Mouse (Mus musculus) kidney, adult 2 months (tissue): ENCODE measurements around the gene Mrps36. TPM values are rescaled to one million over a fixed set of nuclear protein-coding genes. Genes with fewer than 3 reads are reported as not detected.
"Not testable (repeated sequence)": the region's sequence is repeated elsewhere in the genome, so short reads cannot be mapped to it uniquely, and the experiment has no call there.

Experiments
- DNase-seq: peaks from one replicate; pipeline ENCODE4 v3.0.0; 2021
- H3K27ac ChIP-seq: fragments of 200-500 bp; 2 replicates; pipeline ENCODE4 v1.5.1; 2012; ENCODE audit warnings: low read depth, low read length, control low read depth, inconsistent platforms; ENCODE audit not compliant: insufficient read depth
- H3K27me3 ChIP-seq: fragments of 200-500 bp; replicated peaks from 2 replicates; pipeline ENCODE4 v1.6.1; 2012; ENCODE audit warnings: mild to moderate bottlenecking, moderate library complexity, low read length, inconsistent platforms; ENCODE audit not compliant: control insufficient read depth, insufficient read depth
- H3K36me3 ChIP-seq: fragments of 200-500 bp; 2 replicates; pipeline ENCODE4 v1.6.1; 2012; ENCODE audit warnings: mild to moderate bottlenecking, moderate library complexity, low read length, inconsistent platforms; ENCODE audit not compliant: control insufficient read depth, insufficient read depth
- H3K4me1 ChIP-seq: fragments of 200-500 bp; 2 replicates; pipeline ENCODE4 v1.6.1; 2011; ENCODE audit warnings: low read length; ENCODE audit not compliant: control insufficient read depth, insufficient read depth
- H3K4me3 ChIP-seq: fragments of 200-500 bp; 2 replicates; pipeline ENCODE4 v1.5.1; 2011; ENCODE audit warnings: mild to moderate bottlenecking, low read depth, low read length, control low read depth; ENCODE audit not compliant: insufficient read depth
- CTCF ChIP-seq: fragments of 200-500 bp; conservative IDR thresholded peaks from 2 replicates; pipeline ENCODE4 v1.5.1; 2011; ENCODE audit warnings: low read depth, mild to moderate bottlenecking, control low read depth, low read length, moderate library complexity, mixed read lengths; ENCODE audit not compliant: insufficient read depth, insufficient read length
- POLR2A ChIP-seq: fragments of 200-500 bp; IDR thresholded peaks from one replicate; pipeline ENCODE4 v1.6.1; 2011; ENCODE audit warnings: low read depth, low read length, control low read depth
- WGBS: fragments of 180-500 bp; shearing (Covaris S2); methylation state at CpG from one replicate; pipeline ENCODE4 v1.1.7; 2018; 5-methylcytosine and 5-hydroxymethylcytosine counted together
- polyA plus RNA-seq: library from polyadenylated mRNA; depleted of rRNA; stranded (reverse); fragments of >200 nt; gene quantifications from 2 replicates; pipeline ENCODE4 v1.2.3, GENCODE M21; 2012; rRNA removed

Gene Mrps36
- 105 and 131 TPM in 2 replicates for polyA plus RNA-seq

DNA sequence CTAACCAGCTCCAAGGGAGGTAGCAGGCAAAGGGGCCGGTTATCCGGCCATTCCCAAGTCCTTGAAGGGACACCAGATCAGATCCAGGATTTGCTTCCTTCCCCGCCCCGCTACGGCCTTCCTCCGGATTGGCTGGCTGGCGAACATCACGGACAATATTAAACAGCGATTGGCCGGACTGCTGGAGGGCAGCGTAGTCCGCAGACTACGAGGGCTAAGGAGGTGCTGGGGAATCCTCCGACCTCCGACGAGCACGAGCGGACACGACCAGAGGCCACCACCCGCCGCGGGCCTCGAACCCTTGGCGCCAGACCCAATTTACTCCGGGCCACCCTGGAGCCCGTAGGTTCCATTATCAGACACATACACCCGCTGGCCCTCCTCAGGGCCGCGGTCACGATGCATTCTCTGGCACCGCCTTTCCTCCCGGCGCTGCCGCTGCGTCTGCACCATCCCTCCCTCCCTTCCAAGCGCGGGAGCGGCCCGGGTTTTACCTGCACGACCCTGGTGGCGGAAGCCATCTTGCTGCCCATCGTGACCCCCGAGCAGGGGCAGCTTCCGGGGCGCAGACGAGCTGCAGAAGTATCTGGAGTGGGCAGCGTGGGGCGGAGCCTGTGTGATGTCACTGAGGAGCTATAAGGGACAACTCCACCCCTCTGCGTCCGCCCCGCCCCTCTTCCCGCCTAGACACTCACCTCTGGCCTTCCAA, at the start of gene Mrps36:
Gene Mrps36, minus strand, starts transcription at position 624 of the 709 bp plus-strand sequence.
- H3K36me3 ChIP-seq: no peaks in the 10 kb centered on the region

DNA sequence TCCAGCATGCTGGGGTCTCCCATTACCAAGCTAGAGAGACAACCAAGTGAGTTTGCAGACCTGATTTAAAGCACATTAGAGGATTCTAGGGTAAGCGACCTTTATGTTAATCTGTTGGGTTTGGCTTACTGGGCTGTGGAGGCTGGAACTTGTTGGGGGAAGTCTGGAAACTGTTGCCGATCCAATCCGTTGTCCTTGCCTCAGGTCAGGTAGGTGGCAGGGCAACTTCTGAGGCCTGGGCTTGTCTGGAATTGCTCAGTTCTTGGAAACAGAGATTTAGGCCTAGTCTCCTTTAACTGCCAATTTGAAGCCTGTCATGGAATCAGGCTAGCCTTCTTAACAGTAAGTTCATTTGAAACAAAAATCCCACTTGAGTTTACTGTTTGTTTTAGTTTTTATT, 44.6 kb upstream of the Mrps36 start:
- no peaks in the 10 kb centered on the region for H3K4me1 ChIP-seq
- H3K27ac ChIP-seq: no peak overlapping the region
- WGBS: 81% methylated on average over 3 of the region's 3 CpGs
- no peaks in the 10 kb centered on the region for H3K36me3 ChIP-seq
- no peaks in the 10 kb centered on the region for H3K27me3 ChIP-seq
- H3K4me3 ChIP-seq: no peak overlapping the region
- no peak for TF ChIP-seq POLR2A
- TF ChIP-seq CTCF: no peak
- peak; percentile 25 for DNase-seq

More for the DNA sequence above, at the start of gene Mrps36:
- TF ChIP-seq POLR2A: peak; percentile 82
- TF ChIP-seq CTCF: no peak
- peak within 1 kb of the TSS; percentile 98 for H3K4me3 ChIP-seq
- peaks cover 13% of the 10 kb centered on the region for H3K4me1 ChIP-seq
- H3K27me3 ChIP-seq: no peaks in the 10 kb centered on the region
- DNase-seq: peak; percentile 98
- WGBS: under 1% methylated on average over 52 of the region's 52 CpGs
- H3K27ac ChIP-seq: peak within 1 kb of the TSS; percentile 98

DNA sequence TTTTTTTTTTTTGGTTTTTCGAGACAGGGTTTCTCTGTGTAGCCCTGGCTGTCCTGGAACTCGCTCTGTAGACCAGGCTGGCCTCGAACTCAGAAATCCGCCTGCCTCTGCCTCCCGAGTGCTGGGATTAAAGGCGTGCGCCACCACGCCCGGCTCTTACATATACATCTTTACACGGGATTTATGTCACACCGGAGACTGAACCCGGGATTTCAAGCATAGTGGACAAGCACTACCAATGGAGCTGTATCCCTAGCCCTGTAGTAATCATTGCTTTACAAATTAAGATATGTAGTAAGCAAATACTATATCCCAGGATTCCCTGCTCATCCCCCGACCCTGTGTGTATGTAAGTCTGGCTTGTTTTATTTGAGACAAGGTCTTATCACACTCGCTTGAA, 43.6 kb upstream of the Mrps36 start:
- WGBS: 97% methylated on average over 12 of the region's 14 CpGs
- not testable (repeated sequence) for H3K27ac ChIP-seq

DNA sequence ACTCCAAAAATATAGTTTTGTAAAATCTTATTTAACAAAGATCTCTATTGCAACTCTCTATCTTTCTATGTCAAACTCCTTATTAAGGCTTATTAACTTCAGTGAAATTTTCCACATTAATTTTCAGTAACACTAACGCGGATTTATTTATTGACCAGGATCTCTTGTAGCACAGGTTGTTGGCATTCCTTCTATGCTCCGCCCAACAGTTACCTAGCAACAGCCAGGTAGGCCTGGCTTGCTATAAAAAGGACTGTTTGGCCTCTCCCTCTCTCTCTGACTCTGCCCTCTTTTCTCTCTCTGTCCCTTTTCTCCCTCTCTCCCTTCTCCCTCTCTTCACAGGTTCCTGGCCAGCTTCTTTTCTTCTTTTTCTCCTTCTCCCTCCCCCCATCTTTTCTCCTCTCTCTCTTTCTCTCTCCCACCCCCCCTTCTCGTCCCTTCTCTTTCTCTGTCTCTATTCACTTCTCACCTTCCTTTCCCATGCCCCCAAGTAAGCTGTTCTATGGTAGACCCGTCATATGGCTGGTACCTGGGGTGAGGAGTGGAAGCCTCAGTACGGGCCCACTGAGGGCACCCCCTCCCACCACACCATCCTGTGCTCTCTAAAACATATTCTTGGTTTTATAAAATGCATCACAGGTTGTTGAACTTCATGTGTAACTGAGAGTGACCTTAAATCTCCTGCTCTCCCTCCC, 43.0 kb upstream of the Mrps36 start:
- TF ChIP-seq CTCF (no peak), POLR2A (no peak)
- DNase-seq: peak; percentile 74
- Histone ChIP-seq H3K36me3 (no peaks in the 10 kb centered on the region), H3K4me1 (no peaks in the 10 kb centered on the region), H3K27ac (peak overlapping the region; percentile 67), H3K27me3 (no peaks in the 10 kb centered on the region), H3K4me3 (no peak overlapping the region)
- WGBS: 64% methylated on average over 6 of the region's 6 CpGs

More for the DNA sequence above, 43.6 kb upstream of the Mrps36 start:
- not testable (repeated sequence) for H3K27me3 ChIP-seq, DNase-seq, H3K4me1 ChIP-seq, H3K4me3 ChIP-seq, H3K36me3 ChIP-seq

DNA sequence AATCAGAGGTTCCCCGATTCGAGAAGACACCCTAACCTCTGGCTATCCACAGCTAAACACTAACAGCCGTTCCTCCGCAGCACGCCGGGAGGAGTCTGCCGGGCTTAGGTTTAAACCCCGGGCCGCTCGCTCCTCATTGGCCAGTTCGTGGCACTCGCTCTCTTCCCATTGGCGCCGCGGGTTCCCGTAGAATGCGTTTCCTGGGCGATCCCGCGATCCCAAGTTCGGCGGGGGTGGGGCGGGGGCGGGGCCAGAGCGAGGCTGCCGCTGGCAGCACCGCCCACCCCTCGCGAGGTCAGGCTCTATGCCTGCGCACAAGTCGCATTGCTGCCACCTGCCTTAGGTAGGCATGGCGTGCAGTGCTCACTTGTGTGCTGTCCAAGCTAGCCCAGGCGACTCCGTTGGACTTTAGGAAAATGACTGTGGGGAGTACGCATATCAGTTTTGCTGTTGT, 42.0 kb upstream of the Mrps36 start, which contains the start of gene Ccnb1:
Gene Ccnb1, minus strand, starts transcription at position 157 of the 454 bp plus-strand sequence.
- no peak for TF ChIP-seq POLR2A
- TF ChIP-seq CTCF: peak; percentile 62
- H3K27me3 ChIP-seq: no peaks in the 10 kb centered on the region
- H3K4me1 ChIP-seq: no peaks in the 10 kb centered on the region
- H3K36me3 ChIP-seq: no peaks in the 10 kb centered on the region
- DNase-seq: peak; percentile 96
- H3K4me3 ChIP-seq: peak within 1 kb of the TSS; percentile 44
- WGBS: under 1% methylated on average over 35 of the region's 35 CpGs
- H3K27ac ChIP-seq: no peak within 1 kb of the TSS

DNA sequence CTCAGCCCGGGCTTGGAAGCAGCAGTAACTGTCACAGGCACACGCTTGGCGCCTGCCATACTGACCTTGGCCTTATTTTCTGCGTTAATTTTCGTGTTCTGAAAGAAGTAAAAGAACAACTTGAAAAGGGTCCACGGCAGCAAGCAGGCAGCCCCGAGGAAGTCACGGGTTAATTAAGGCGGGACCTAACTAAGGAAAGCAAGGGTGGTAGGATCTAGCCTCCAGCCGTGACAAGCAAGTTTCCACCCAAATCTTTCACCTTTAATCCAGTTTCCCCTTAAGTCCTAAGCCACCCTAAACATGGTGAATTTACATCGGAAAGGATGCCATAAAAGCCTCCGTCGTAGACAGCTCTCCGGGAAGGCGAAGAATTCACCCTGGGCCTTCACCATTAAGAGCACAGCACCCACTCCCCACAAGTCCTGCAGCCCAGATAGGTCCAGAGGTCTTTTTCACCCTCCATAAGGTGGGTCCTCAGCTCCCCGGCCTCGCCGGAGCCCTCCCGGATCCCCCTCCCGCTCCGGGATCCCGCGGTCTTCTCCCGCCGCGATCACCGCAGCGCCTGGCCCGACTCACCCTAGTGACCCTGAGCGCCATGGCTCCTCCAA, 41.5 kb upstream of the Mrps36 start:
- DNase-seq: no peak
- H3K36me3 ChIP-seq: no peaks in the 10 kb centered on the region
- H3K27ac ChIP-seq: no peak overlapping the region
- WGBS: under 1% methylated on average over 30 of the region's 30 CpGs
- H3K4me3 ChIP-seq: peak overlapping the region; percentile 44
- no peaks in the 10 kb centered on the region for H3K4me1 ChIP-seq
- TF ChIP-seq POLR2A: no peak
- TF ChIP-seq CTCF: no peak
- no peaks in the 10 kb centered on the region for H3K27me3 ChIP-seq

DNA sequence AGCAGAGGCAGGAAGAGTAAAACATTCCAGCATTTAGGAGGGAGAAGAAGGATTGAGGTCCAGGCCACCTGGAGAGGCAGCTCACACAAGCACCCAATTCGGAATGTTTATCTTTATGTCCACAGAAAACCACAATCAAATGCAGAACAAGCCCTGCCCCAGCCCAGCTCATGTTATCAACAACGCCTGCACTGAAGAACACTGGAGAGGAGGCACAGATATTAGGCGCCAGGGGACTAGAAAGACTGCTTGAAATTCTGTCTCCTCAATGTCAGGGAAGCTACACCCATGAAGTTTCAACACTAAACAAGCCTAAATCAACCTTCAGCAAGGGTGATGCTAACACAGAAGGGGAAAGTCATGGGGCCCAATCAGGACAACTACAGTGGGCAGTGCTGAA, 33.0 kb upstream of the Mrps36 start:
- no peaks in the 10 kb centered on the region for H3K27me3 ChIP-seq
- 84% methylated on average over 3 of the region's 3 CpGs for WGBS
- H3K4me3 ChIP-seq: no peak overlapping the region
- H3K27ac ChIP-seq: no peak overlapping the region
- no peak for DNase-seq
- TF ChIP-seq POLR2A: no peak
- no peak for TF ChIP-seq CTCF
- peaks cover 3% of the 10 kb centered on the region; the same call in 1 of the 2 replicates for H3K4me1 ChIP-seq
- no peaks in the 10 kb centered on the region for H3K36me3 ChIP-seq
